Mouse (Mus musculus) thymus, adult 2 months (tissue): ENCODE data around the gene Baat.

Source experiments
- CTCF ChIP-seq: fragments of 200-500 bp; IDR thresholded peaks from 2 replicates; pipeline ENCODE4 v1.5.1; 2012; ENCODE audit warnings: mild to moderate bottlenecking, control low read depth, low read length, moderate library complexity, borderline replicate concordance; ENCODE audit not compliant: control insufficient read depth, poor library complexity, insufficient read depth; ENCODE audit errors: extremely low read depth
- POLR2A ChIP-seq: fragments of 200-500 bp; IDR thresholded peaks from 2 replicates; pipeline ENCODE4 v1.6.1; 2012; ENCODE audit warnings: mild to moderate bottlenecking, low read length, control low read depth, moderate library complexity; ENCODE audit not compliant: control insufficient read depth, poor library complexity, insufficient read depth; ENCODE audit errors: extremely low read depth

DNA sequence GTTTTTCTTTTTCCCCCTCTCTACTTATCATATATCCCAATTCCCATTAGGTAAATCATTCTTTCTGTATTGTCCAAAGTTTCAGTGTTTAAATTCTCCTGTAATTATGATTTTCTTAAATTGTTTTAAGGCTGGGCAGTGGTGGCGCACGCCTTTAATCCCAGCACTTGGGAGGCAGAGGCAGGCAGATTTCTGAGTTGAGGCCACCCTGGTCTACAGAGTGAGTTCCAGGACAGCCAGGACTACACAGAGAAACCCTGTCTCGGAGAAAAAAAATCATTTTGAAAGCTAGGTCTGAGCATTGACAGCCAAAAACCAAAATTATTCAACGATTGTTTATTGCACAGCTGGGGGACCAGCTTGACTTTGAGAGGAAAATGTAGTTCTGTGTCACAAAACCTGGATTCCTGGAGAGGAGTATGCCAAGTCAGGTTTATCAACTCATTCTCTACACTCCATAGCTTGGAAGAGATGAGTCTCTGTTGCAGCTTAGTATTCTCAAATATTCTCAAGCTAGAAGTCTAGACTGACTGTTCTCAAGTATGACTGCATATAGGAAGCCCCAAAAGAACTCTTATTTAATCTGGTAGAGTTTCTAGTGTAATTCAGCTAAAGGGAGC, 29.4 kb upstream of the Baat start:
- TF ChIP-seq POLR2A (no peak), CTCF (no peak)
